Mouse (Mus musculus) gastrocnemius, adult 2 months (tissue): Measurements from ENCODE around the gene Apoa2. TPM values are rescaled to one million over a fixed set of nuclear protein-coding genes. Genes with fewer than 3 reads are reported as not detected.

Experiments used
- DNase-seq: peaks from one replicate; pipeline ENCODE4 v3.0.0; 2022
- H3K27ac ChIP-seq: fragments of 200-600 bp; 2 replicates; pipeline ENCODE4 v1.8.1; 2022; ENCODE audit warnings: mild to moderate bottlenecking
- H3K4me3 ChIP-seq: fragments of 200-600 bp; 2 replicates; pipeline ENCODE4 v1.8.1; 2022; ENCODE audit warnings: mild to moderate bottlenecking, moderate library complexity
- CTCF ChIP-seq: fragments of 200-600 bp; IDR thresholded peaks from 2 replicates; pipeline ENCODE4 v1.8.1; 2022; ENCODE audit warnings: antibody characterized with exemption, mild to moderate bottlenecking, moderate library complexity
- intact Hi-C: fragments of 180-260 bp; cut with DNase I; formaldehyde crosslinking; loops from one replicate; pipeline ENCODE4 v1.15.1; 2025
- total RNA-seq, 2 experiments: library from RNA; stranded (reverse); gene quantifications; 2 replicates each; pipeline ENCODE4 v1.2.3; 2021

The Apoa2 gene
- total RNA-seq, 2 experiments from 2014 or later = 0.59 TPM; not detected in 1

GRCm38 (mm10) chr1:171193911-171194830, 30.7 kb upstream of the Apoa2 start:
- intact Hi-C loops = no loop called here
- Histone ChIP-seq H3K4me3 (peak overlapping the region; percentile 90), H3K27ac (peak overlapping the region; percentile 71)
- no peak for TF ChIP-seq CTCF
- DNase-seq = no peak

- DNase-seq = no peak
- Histone ChIP-seq H3K27ac (peak overlapping the region; percentile 84), H3K4me3 (peak overlapping the region; percentile 90)
- intact Hi-C loops = no loop called here
- no peak for TF ChIP-seq CTCF
Observed at GRCm38 (mm10) chr1:171195046-171195822, 29.6 kb upstream of the Apoa2 start.

- DNase-seq = peak; percentile 82
- peak within 1 kb of the TSS; percentile 84 for H3K27ac ChIP-seq
- TF ChIP-seq CTCF = no peak
- intact Hi-C loops = no loop called here
- H3K4me3 ChIP-seq = peak within 1 kb of the TSS; percentile 90
Observed at GRCm38 (mm10) chr1:171195887-171196397, 28.9 kb upstream of the Apoa2 start, which contains the start of gene Pcp4l1. Gene Pcp4l1 (minus strand): TSS chr1:171196268.

GRCm38 (mm10) chr1:171199532-171199931, 25.3 kb upstream of the Apoa2 start:
- no peak for DNase-seq
- intact Hi-C loops = no loop called here
- H3K27ac ChIP-seq = no peak overlapping the region
- H3K4me3 ChIP-seq = no peak overlapping the region
- no peak for TF ChIP-seq CTCF

DNA sequence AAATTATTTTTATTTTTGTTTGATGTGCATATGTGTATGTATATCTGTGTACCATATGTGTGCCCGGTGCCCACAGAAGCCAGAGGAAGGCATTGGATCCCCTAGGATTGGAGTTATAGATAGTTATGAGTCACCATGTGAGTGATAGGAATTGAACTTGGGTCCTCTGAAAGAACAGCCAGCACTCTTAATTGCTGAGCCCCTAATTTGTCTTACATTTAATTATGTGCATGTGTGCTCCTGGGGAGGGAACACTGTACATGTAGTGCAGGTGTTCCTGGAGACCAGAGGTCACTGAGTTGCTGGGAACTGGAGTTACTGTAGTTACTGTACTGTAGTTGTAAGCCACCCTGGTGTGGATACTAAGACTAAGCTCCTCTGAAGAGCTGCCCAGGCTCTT, 24.1 kb upstream of the Apoa2 start:
- H3K27ac ChIP-seq = no peak overlapping the region
- no peak for DNase-seq
- intact Hi-C loops = no loop called here
- H3K4me3 ChIP-seq = no peak overlapping the region
- TF ChIP-seq CTCF = no peak

- peak overlapping the region; percentile 5; the same call in 1 of the 2 replicates for H3K27ac ChIP-seq
- TF ChIP-seq CTCF = no peak
Observed at GRCm38 (mm10) chr1:171203471-171204248, 21.2 kb upstream of the Apoa2 start.

DNA sequence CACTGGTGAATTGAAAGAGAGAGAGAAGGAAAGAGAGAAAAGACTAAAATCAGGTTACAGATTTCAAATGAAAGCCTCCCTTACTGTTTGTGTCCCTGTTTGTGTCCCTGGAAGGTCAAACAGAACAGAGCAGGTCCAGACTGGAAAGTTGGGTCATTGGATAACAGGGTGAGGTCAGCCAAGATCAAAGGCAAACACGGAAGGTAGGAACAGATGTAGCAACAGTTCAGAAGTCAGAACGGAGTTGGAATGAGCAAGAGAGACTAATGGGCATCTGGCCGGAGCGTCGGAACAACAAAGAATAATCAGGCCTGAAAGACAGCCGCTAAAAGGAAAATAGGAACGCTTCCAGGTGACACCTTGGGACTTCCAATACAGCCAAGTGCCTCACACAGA, 20.6 kb upstream of the Apoa2 start:
- intact Hi-C loops = no loop called here
- H3K27ac ChIP-seq = peak overlapping the region; percentile 5; the same call in 1 of the 2 replicates
- TF ChIP-seq CTCF = no peak
- no peak for DNase-seq
- no peak overlapping the region for H3K4me3 ChIP-seq

More at GRCm38 (mm10) chr1:171203471-171204248, 21.2 kb upstream of the Apoa2 start:
- no peak overlapping the region for H3K4me3 ChIP-seq
- DNase-seq = no peak
- intact Hi-C loops = no loop called here

- no peak for TF ChIP-seq CTCF
- no peak for DNase-seq
- intact Hi-C loops = no loop called here
- H3K4me3 ChIP-seq = no peak overlapping the region
- no peak overlapping the region for H3K27ac ChIP-seq
Observed at GRCm38 (mm10) chr1:171205704-171206493, 19.0 kb upstream of the Apoa2 start.

DNA sequence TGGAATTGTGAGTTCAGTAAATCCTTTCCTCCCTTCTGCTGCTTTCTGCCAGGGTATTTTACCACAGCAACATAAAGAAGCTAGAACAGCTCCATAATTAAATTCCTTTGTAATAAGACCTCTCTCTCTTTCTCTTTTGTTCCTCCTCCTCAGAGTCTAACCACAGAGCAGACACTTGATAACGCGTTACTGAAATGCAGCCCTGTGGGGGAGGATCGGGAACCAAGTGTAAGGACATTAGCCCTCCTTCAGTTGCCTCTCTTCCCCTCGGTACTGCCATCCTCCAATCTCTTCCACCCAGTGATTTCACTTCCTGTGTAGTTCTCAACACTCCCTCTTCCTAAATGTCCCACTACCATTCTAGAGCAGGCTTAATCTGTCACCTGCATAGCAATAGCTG, 15.4 kb upstream of the Apoa2 start:
- H3K4me3 ChIP-seq = no peak overlapping the region
- no peak overlapping the region for H3K27ac ChIP-seq
- no peak for DNase-seq
- intact Hi-C loops = no loop called here
- TF ChIP-seq CTCF = no peak

DNA sequence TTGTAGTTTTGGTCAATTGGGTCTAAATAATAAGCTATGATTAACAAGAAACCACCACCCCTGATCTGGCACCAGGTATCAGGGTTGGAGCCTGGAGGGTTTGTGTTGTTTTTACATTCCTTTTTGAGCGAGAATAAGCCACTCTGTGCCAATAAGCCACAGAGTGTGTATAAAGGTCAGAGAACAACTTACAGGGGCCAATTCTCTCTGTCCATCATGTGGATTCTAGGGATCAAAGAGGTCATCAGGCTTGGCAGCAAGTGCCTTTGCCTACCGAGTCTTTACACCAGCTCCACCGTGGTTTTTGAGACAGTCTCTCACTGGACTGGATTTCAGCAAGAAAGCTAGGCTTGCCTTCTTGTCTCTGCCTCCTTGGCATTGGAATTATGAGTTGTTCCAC, 12.0 kb upstream of the Apoa2 start:
- TF ChIP-seq CTCF = no peak
- intact Hi-C loops = no loop called here
- H3K27ac ChIP-seq = no peak overlapping the region
- no peak for DNase-seq
- H3K4me3 ChIP-seq = no peak overlapping the region

DNA sequence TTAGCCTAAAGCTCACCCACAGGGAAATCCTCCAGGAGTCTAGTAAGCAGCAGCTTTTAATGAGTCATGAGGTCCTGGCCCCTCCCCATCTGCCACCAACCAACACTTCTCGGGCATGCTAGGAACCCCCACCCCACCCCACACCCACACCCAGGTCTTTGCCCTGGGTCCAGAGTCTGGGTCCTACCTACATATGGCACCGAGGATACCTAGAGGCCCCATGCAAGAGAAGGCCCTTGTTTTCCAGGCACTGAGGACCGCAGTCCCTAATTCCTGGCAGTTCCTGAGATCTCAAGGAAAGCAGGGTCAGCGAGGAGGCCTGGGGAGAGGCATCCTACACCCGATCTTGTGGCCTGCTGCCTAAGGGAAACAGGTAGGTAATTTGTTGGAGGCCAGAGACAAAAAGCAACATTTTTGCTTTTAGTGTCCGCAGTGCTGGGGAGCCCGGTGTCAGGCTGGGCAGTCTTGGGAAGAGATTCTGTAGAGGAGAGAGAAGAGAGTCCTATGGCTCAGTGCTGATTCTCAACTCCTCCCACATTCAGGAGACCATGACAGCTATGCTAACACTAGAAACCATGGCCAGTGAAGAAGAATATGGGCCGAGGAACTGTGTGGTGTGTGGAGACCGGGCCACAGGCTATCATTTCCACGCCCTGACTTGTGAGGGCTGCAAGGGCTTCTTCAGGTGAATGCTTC, 10.9 kb upstream of the Apoa2 start, which contains the start of gene Nr1i3:
Gene Nr1i3, plus strand, starts transcription at position 170 of the 696 bp plus-strand sequence.
- TF ChIP-seq CTCF = no peak
- Histone ChIP-seq H3K27ac (no peak within 1 kb of the TSS), H3K4me3 (no peak within 1 kb of the TSS)
- intact Hi-C loops = no loop called here
- DNase-seq = no peak
